Mouse (Mus musculus) testis, adult 2 months (tissue): ENCODE data around the gene Tnfaip2.

Source experiments
- CTCF ChIP-seq: fragments of 200-500 bp; IDR thresholded peaks from 2 replicates; pipeline ENCODE4 v1.5.1; 2012; ENCODE audit warnings: low read depth, mild to moderate bottlenecking, inconsistent platforms, low read length, moderate library complexity; ENCODE audit not compliant: control insufficient read depth, insufficient read depth, insufficient replicate concordance
- POLR2A ChIP-seq: fragments of 200-500 bp; IDR thresholded peaks from 2 replicates; pipeline ENCODE4 v1.6.1; 2012; ENCODE audit warnings: low read depth, mild to moderate bottlenecking, inconsistent platforms, low read length, moderate library complexity; ENCODE audit not compliant: control insufficient read depth

DNA sequence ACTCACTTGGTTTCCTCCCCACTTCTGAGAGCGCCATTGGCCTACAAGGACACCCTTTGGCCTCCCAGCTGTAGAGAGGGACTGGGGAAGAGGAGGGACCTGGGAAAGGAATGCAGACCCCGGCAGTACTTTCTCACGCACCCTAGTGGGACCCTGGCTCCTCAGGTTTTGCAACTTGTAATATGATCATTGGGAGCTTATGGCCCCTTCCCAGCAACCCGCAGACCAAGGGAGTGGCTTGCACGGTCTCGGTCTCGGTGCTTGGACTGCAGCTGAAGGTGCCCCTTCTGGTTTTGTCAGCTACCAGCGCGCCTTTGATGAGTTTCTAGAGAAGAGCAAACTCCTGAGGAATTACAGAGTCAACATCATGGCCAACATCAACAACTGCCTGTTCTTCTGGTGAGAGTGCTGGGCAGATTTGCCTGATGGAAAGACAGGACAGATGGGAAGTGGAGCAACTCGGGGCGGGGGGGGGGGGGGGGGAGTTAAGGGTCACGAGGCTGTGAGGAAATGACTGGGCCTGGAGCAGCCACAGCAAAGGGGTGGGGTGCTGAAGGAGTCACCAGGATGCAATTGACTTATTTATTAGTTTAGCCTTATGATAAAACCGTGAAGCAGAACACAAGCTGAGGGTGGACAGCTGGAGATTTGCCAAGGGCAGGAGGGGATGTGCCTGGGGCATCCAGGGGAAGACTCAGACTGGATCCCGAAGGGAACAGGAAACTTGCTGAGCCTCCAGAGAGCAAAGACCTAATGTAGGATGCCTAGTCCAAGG, 6.8 kb downstream of the Tnfaip2 start:
- TF ChIP-seq CTCF (no peak), POLR2A (no peak)
